Mouse (Mus musculus) cerebral cortex, adult 2 months (tissue): ENCODE data around the gene Klhl3.

ENCODE experiments used
- WGBS: fragments of 180-500 bp; shearing (Covaris S2); methylation state at CpG from one replicate; pipeline ENCODE4 v1.1.7; 2018; 5-methylcytosine and 5-hydroxymethylcytosine counted together

The Klhl3 gene

DNA sequence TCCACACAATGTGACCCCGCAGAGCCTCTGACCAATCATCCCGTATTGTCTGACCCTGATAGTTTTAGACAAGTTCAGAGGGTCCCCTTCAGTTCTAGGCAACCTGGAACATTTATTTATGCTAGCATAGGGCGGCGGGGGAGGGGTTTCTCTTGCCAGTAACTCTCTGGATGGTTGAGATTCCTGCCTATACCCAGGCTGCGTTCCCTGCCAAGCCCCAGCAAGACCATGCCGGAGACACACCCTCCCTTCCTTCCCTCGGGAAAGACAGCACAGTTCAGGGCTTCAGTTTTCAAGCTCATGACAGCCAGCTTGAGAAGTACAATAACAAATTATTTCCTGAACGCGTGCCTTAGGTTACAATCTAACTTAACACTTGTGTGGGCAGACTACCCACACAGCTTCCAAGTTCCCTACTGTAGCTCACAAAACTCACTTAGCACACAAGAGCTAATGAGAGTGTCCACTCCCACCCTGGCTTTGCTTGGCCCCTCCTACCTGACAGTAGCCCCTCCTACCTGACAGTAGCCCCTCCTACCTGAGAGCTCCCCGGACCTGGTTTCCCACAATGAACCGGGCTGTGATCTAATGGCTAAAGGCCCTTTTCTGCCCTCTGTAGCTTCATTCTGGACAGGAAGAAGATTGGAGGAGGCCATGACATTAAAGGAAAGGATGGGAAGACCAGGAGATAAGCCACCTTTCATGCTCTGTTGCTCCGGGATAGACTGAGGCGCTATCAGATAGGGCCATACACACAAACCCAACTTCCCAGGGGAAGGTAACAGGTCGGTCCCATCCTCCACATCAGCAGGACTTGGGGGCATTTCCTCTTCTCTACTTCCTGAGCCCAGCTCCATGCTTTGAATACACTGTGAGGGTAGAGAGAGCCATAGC, 46.6 kb downstream of the Klhl3 start:
- WGBS, result 57% methylated on average over 14 of the region's 14 CpGs

DNA sequence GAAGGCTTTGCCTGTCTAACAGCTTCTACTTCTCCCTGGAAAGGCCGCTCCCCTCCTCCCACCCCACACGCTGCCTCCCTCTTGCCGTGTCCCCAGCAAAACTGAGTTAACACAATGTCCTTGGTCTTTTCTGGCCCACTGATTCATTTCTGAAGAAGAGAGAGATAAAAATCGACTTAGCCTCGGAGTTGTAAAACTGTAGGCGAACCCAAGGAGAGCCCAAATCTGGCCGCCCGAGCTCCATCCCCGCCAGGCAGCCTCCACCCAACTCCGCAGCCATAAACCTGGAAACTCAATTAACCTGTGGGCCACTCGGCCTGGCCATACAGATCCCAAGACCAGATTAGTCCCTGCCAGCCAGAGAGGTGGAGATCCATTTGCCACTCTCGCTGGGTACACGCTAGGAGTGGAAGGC, 47.3 kb downstream of the Klhl3 start:
- WGBS, result 55% methylated on average over 13 of the region's 13 CpGs

DNA sequence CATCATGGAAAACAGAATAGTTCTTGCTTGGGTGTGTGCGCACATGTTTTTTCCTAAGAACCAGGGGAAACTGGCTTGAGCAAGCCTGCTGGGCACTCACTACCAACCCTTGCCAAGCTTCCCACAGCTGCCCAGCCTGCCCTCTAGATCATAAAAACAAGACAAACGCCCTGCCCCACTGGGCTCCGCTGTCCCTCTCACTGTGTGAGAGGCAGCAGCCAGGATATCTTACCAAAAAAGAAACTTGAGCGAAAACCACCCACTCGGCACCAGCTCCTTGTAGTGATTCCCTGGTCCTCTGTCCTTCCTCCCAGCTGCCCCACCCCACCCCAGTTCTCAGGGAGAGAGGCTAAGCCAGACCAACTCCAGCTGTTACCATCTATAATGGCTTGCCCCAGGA, 48.1 kb downstream of the Klhl3 start:
- 35% methylated on average over 5 of the region's 5 CpGs for WGBS

DNA sequence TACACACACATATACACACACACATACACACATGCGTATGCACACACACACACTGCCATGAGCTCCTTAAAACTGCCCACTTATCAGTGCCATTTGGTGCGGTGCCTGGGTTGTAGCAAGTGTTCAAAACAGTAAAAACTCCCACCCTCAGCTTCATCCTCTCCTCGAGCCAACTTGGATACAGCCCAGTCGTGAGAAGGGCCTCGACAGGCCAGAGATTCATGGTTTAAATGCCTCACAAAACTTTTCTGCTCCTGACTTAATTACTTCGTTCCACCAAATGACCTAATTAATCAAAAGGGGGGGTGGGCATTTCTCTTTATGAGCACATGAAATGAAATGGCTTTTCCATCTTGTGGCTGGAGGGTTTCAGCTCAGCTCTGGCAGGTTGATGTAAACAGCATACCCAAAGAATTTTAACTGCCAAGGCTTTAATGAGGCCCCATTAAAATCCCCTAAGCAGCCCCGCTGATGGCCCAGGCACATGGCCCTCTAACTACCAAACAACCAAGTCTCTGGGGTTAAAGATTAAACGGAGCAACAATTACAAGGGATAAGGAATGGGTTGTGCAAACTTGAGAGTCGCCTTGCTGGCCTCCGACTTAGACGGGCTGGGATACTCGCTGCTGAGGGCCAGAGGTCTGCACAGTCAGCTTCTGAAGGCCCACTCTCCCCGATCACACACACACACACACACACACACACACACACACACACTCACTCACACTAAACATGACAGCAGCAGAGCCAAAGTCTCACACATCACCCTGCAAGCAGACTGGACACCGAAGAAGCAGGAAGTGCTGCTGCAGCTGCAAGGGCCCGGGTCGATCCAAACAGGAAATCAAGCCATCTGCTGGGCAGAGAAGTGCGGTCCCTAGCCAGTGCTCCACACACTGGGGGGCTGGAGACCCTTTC, 55.2 kb downstream of the Klhl3 start:
- 50% methylated on average over 17 of the region's 17 CpGs for WGBS

DNA sequence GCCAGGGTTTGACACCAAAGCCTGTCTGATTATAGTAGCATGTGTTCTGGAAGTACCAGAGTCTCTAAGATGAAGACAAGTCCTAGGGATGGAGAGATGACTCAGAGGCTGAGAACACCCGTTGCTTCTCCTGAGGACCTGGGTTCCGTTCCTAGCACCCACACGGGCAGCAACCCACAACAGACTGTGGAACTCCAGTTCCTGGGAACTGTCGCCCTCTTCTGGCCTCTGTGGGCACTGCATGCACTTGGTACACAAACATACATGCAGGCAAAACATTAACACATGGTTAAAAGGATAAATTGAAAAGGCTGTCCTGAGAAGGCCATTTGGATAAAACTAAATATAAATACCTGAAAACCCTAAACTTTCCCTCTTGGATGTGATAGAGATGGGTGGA, 56.8 kb downstream of the Klhl3 start:
- WGBS, result 85% methylated on average over 4 of the region's 4 CpGs

DNA sequence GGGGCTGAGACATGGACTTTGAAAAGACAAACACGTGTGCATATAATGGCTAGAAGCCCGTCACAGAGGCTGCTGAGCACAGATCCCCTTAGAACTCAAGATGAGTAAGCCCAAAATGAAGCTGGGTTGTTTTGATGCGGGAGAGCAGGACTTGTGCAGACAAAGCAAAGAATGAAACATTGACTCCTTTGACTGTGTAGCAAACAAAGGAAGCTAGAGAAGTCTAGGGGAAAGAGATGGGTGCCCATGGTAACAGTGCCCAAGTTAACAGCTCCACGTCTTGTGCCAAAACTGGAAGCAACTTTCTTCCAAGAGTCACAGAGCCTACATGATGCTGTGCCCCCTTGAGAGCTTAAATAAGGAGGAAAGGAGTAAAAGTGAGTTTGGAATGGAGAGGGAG, 59.8 kb downstream of the Klhl3 start:
- 65% methylated on average over 4 of the region's 4 CpGs for WGBS

DNA sequence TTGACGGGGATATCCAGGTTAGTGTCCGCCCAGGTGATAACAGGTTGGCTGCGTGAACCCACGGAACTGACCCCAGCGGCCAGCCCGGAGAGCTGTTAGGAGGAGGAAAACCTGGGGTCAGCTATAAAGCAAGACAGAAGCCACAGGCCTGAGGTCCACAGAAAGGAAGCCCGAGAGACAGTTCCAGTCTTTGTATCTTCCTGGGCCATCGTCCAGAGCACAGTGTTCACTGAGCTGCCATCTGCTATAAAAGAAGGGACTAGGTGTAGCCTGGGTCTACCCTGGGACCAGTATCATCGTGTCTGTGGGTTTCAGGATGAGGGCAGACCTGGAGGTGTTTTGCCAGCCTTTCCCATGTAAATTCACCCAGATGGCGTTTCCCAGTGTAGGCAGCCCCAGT, 61.7 kb downstream of the Klhl3 start:
- WGBS, result 73% methylated on average over 10 of the region's 10 CpGs

DNA sequence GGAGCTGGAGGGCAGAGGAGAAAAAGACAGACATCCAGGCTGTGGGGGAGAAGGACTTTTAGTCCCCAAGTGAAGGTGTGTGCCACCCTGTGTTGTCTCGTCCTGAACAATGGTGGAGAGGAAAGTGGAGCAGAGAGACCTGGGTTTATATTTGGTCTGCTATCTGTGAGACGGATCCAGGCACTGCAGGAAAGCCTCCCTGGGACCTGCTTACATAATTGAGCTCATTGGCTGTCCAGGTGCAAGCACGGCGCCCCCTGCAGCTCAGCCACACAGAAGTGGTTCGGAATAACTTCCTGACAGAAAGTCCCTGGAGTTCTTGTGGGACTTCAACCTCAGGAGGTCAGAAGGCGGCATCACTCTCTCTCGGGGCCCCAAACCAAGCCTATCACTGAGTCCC, 62.1 kb downstream of the Klhl3 start:
- 52% methylated on average over 7 of the region's 7 CpGs for WGBS

DNA sequence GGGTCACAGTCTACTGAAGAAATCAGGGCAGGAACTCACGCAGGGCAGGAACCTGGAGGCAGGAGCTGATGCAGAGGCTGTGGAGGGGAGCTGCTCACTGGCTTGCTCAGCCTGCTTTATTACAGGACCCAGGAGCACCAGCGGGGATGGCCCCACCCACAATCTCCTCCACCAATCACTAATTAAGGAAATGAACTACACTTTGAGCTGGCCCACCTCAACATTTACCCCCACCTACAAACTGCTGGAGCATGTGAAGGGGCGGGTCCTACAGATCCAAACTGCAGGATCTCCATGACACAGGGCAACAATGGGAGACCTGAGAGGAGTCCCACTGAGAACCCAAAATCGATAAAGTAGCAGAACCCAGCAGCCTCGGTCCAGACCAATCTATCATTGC, 64.3 kb downstream of the Klhl3 start:
- WGBS, result 89% methylated on average over 5 of the region's 5 CpGs

DNA sequence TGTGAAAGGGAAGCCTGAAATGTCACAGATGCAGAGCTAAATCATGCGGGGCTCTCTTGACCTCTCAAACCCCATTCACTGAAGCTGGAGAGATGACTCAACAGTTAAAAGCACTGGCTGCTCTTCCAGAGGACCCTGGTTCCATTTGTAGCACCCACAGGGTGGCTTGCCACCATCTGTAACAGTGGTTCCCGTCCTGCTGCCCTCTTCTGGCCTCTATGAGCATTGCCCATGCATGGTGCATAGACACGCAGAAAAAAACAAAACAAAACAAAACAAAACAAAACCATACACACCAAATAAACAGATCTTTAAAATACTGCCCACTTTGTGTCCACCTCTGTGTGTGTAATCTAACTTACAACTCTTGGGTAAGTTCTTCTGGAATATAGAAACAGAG, 65.3 kb downstream of the Klhl3 start:
- 88% methylated on average over 3 of the region's 3 CpGs for WGBS

DNA sequence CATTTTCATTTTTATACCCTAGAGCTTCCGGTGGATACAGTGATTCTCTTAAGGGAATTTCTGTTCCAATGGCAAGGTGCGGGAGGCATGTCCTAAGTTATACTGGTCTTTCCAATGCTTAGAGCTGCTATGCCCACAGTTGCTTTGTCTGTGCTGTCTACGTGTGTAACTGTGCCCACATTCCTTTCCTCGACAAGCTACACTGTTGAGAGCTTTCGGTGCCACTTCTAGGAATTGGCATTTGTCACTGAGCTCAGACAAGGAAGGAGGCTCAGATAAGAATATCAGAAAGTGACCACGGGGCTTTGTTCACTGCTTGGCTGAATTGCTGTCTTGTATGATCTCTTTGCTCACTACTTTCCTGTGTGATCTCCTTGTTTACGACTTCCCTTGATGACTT, 67.2 kb downstream of the Klhl3 start:
- WGBS, result 83% methylated on average over 7 of the region's 7 CpGs

DNA sequence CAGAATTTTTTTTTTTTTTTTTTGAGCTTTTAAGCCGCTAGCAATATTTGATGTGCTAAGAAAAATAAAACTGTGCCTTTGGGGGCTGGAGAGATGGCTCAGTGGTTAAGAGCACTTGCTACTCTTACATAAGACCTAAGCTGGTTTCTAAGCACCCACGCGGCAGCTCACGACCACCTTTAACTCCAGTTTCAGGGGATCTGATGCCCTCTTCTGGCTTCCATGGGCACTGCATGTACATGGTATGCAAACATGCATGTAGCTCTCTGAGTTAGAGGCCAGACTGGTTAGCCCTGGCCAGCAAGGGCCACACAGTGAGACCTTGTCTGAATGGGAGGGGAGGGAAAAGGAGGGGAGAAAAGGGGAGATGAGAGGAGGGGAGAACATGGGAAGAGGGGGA, 68.1 kb downstream of the Klhl3 start:
- 53% methylated on average over 4 of the region's 4 CpGs for WGBS

DNA sequence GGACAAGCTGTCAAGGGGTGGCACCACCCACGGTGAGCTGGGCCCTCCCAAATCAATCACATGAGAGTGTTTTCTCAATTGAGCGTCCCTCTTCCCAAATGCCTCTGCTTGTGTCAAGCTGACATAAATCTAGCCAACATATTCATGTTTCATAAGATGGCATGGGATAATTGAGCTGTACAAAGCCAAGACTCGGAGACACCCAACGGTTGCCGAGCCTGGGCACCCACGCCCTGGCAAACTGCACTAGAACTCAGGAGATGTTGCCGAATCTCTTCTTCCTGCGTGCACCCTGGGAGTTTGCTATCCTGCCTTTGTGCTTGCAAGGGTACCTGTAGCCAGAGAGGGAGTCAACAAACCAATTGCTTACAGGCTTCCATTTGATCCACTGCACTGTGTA, 70.1 kb downstream of the Klhl3 start:
- WGBS, result 60% methylated on average over 8 of the region's 8 CpGs

DNA sequence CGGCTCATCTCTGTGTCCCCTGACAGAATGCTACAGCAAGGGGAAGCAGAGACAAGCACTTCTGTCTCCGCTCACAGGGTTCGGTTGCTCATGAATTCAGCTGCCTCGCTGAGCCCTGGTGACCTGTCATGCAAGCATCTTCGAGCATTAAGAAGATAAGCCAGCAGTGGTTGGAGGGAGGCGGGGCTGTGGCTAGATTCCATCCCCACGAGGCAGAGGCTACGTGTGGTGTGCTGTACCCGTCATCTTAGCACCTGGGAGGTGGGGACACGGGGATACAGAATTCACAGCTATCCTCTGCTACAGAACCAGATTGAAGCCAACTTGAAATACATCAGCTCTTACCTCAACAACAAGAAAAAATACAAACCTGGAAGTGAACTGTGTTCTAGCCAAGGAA, 73.3 kb downstream of the Klhl3 start:
- 85% methylated on average over 10 of the region's 10 CpGs for WGBS

DNA sequence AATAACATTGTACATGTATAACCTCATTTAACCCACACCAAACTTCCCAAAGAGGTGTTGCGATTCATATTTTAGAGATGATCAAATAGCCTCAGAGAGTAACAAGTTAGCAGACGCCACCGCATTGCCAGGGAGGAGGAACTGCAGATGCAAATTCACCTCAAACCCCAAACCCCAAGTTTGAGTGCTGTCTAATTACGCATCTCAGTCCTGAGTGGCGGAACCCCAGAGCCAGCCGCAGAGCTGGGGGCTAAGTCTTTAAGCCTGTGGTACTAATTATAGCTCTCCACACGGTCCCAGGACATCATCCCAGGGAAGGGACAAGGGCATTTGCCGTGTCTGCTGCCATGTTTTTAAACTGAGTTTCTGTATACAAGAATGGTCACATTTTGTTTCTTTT, 75.9 kb downstream of the Klhl3 start:
- 86% methylated on average over 8 of the region's 8 CpGs for WGBS

DNA sequence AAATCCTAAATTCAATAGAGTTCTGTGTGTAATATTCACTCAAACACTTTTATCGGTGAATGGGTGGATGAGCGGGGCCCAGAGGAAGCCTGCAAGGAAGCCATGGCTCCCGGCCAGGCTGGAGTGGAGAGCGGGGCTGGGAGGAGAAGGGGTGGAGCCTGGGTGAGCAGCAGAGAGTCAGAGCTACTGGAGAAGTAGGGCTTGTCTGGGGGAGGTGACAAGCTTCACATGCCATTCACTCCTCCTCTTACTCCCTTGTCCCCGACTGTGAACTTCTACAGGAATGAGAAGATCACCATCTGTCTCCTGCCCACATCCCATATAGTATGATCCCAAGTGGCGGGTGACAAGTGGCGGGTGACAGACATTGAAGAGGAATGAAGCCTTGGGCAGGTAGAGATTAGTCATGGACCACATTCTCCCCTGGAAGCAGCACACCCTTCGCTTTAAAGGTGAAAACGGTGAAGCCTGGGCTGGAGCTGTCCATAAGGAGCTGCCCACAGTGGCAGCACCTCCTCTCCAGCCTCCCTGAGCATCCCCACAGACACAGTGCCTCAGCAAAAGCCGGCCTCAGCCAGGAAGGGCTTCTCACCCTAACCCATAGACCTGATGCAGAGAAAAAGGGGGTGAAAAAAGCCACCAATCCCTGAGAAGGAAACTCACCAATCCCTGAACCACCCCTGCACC, 77.8 kb downstream of the Klhl3 start:
- WGBS, result 38% methylated on average over 10 of the region's 10 CpGs

DNA sequence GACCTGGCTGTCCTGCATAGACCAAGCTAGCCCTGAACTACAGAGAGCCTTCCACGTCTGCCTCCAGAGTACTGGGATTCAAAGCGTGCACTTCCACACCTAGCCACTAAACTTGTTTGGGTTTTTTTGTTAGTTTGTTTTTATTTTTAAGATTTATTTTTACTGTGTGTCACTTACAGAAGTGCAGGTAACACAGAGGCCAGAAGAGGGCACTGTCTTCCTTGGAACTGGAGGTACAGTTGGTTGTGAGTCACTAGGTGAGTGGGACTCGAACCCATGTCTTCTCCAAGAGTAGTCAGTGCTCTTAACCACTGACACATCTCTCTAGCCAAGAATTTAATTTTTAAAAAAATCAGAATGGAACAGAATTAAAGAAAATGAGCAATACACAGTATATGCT, 78.4 kb downstream of the Klhl3 start:
- 91% methylated on average over 3 of the region's 3 CpGs for WGBS

DNA sequence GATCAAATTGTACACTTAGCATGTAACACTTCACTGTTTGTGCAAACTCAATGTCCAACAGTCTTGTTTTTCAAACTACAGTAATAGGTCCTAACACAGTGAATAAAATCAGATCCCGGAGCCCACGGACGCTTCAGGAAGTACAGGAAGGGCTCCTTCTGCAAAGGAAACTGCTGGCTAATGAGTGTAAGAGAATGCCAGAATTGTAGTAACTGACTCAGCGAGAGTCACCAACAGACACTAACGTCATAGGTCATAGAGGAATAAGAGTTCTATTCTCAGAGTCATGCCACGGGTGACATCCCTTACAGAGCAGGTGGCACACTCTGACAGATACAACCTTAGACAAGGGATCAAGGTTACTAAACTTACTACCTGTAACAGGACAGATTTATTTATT, 78.9 kb downstream of the Klhl3 start:
- 51% methylated on average over 6 of the region's 6 CpGs for WGBS

DNA sequence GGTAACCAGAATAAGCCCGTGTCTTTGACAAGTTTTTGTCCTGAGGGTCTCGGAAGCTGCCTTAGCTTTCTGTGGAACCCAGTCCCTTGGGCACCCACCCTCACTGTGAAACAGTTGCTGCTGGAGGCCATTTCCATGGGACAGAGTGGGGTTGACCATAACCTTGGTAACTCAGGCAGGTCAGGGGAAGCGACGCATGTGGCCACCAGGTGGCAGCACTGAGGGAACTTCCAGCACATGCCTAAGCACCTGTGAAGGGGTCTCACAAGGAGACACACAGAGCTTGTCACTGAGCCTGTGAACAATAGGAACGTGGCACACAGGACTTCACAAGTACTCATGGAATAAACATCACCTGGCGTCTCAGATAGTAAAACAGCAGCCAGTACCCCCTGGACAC, 81.6 kb downstream of the Klhl3 start:
- 59% methylated on average over 6 of the region's 6 CpGs for WGBS

DNA sequence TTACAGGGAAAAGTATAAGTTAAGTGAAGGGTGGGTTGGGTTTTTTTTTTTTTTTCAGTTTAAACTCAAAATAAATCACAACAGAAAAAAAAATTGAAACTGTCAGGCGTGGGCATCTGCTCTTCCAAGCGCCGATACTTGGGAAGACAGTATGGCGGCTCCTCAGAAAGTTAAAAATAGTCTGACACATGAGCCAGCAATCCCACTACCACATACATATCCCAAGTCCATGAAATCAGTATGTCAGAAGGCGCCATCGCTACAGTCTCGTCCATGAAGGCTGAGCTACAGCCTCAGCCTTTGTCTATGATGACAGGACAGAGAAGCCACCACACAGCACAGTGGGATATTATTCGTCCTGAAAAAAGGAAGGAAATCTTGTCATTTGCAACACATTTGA, 86.3 kb downstream of the Klhl3 start:
- WGBS, result 67% methylated on average over 8 of the region's 8 CpGs

DNA sequence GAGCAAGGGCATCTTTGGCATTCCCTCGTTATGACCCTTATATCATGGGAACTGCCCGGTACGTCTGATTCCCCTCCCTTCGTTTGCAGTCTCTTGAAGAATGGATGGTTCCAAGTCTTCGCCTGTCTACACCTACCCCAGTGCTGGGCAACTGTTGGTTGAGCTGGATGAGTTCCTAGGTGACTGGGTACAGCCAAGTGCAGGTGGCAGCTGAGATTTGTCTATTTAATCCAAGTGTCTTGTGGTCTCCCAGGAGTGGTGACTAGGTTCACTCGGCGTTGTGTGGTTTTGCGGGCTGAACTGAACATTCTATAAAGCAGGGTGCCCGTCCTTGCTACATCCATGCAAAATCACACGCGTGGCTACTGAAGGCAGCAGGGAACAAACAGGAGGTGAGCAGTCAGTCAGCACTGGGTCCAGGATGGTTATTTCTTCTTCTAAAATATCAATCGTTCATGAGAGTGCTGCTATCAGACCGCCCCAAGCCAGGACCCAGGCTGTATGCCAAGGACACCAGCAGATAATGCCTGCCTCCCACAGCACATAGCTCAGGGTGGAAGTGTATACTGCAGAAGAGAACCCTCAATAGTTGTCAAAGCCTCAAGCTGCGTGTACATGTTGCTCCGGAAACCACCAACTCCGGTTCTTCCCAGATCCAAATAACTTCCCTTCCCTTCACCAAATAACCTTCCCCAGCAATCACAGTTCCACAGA, 87.5 kb downstream of the Klhl3 start:
- WGBS, result 74% methylated on average over 16 of the region's 16 CpGs
